Mouse (Mus musculus) heart, embryonic 12.5 days (tissue): ENCODE results near the gene Sfswap. TPM values are rescaled to one million over a fixed set of nuclear protein-coding genes. Genes with fewer than 3 reads are reported as not detected.

Experiments used
- ATAC-seq: fragments of 200-750 bp; cut with Nextera tagmentation; 2 replicates; pipeline ENCODE4 v1.8.0; 2017; ENCODE audit warnings: moderate TSS enrichment, moderate library complexity; ENCODE audit not compliant: insufficient number of reproducible peaks, low FRiP score
- H3K27ac ChIP-seq: fragments of 300-500 bp; sonication (generic); 2 replicates; pipeline ENCODE4 v1.5.1; 2016; ENCODE audit warnings: mild to moderate bottlenecking, moderate library complexity; ENCODE audit not compliant: poor library complexity, severe bottlenecking
- H3K27me3 ChIP-seq: fragments of 300-500 bp; sonication (generic); replicated peaks from 2 replicates; pipeline ENCODE4 v1.6.1; 2016; ENCODE audit warnings: mild to moderate bottlenecking, moderate library complexity
- H3K36me3 ChIP-seq: fragments of 300-500 bp; sonication (generic); 2 replicates; pipeline ENCODE4 v1.6.1; 2016; ENCODE audit warnings: mild to moderate bottlenecking, moderate library complexity
- H3K4me1 ChIP-seq: fragments of 300-500 bp; sonication (generic); replicated peaks from 2 replicates; pipeline ENCODE4 v1.6.1; 2016; ENCODE audit warnings: mild to moderate bottlenecking
- H3K4me2 ChIP-seq: fragments of 300-500 bp; sonication (generic); 2 replicates; pipeline ENCODE4 v1.6.1; 2016; ENCODE audit warnings: mild to moderate bottlenecking, moderate library complexity
- H3K4me3 ChIP-seq: fragments of 300-500 bp; sonication (generic); 2 replicates; pipeline ENCODE4 v1.5.1; 2016; ENCODE audit warnings: mild to moderate bottlenecking
- H3K9ac ChIP-seq: fragments of 300-500 bp; sonication (generic); 2 replicates; pipeline ENCODE4 v1.6.1; 2016; ENCODE audit warnings: mild to moderate bottlenecking, moderate library complexity
- H3K9me3 ChIP-seq: fragments of 300-500 bp; sonication (generic); replicated peaks from 2 replicates; pipeline ENCODE4 v1.6.1; 2016; ENCODE audit warnings: mild to moderate bottlenecking, moderate library complexity
- whole genome bisulfite sequencing: fragments of 180-500 bp; shearing (Covaris S2); methylation state at CpG from one replicate; pipeline ENCODE4 v1.1.7; 2016; 5-methylcytosine and 5-hydroxymethylcytosine counted together
- polyA plus RNA-seq: library from polyadenylated mRNA; unstranded; fragments of >200 nt; fragmentation: Nextera tagmentation; extraction: Ambion mirVana; gene quantifications from 2 replicates; pipeline ENCODE4 v1.2.1, GENCODE M21; 2016

Sfswap gene
- polyA plus RNA-seq, 1 experiment from 2014 or later: 29.3 TPM

GRCm38 (mm10) chr5:129558591-129558990, 57.6 kb downstream of the Sfswap start:
- 82% methylated on average over 5 of the region's 5 CpGs for WGBS
- Histone ChIP-seq H3K27ac (no peak overlapping the region), H3K4me2 (no peak overlapping the region), H3K9ac (no peak overlapping the region), H3K4me3 (no peak overlapping the region), H3K27me3 (no peaks in the 10 kb centered on the region), H3K4me1 (no peaks in the 10 kb centered on the region), H3K9me3 (no peaks in the 10 kb centered on the region), H3K36me3 (peaks cover 86% of the 10 kb centered on the region)
- ATAC-seq: no peak

- Histone ChIP-seq H3K27me3 (no peaks in the 10 kb centered on the region), H3K4me3 (no peak overlapping the region), H3K4me2 (no peak overlapping the region), H3K36me3 (peaks cover 86% of the 10 kb centered on the region), H3K27ac (no peak overlapping the region), H3K4me1 (no peaks in the 10 kb centered on the region), H3K9me3 (no peaks in the 10 kb centered on the region), H3K9ac (no peak overlapping the region)
- ATAC-seq: no peak
- 77% methylated on average over 11 of the region's 11 CpGs for WGBS
Measured at GRCm38 (mm10) chr5:129559283-129559682, 58.3 kb downstream of the Sfswap start.

- Histone ChIP-seq H3K27me3 (no peaks in the 10 kb centered on the region), H3K36me3 (peaks cover 86% of the 10 kb centered on the region), H3K9ac (no peak overlapping the region), H3K4me1 (no peaks in the 10 kb centered on the region), H3K27ac (no peak overlapping the region), H3K4me3 (no peak overlapping the region), H3K9me3 (no peaks in the 10 kb centered on the region), H3K4me2 (no peak overlapping the region)
- 89% methylated on average over 8 of the region's 8 CpGs for WGBS
- ATAC-seq: no peak
Measured at GRCm38 (mm10) chr5:129562342-129562741, 61.3 kb downstream of the Sfswap start.

GRCm38 (mm10) chr5:129568596-129568995, 67.6 kb downstream of the Sfswap start:
- H3K9ac ChIP-seq: no peak overlapping the region
- ATAC-seq: no peak
- H3K9me3 ChIP-seq: no peaks in the 10 kb centered on the region
- 88% methylated on average over 4 of the region's 4 CpGs for WGBS
- H3K36me3 ChIP-seq: peaks cover 93% of the 10 kb centered on the region
- H3K27ac ChIP-seq: no peak overlapping the region
- no peak overlapping the region for H3K4me3 ChIP-seq
- H3K4me2 ChIP-seq: no peak overlapping the region
- no peaks in the 10 kb centered on the region for H3K27me3 ChIP-seq
- no peaks in the 10 kb centered on the region for H3K4me1 ChIP-seq

- 60% methylated on average over 12 of the region's 12 CpGs for WGBS
- Histone ChIP-seq H3K4me3 (no peak overlapping the region), H3K4me1 (no peaks in the 10 kb centered on the region), H3K27ac (no peak overlapping the region), H3K9ac (no peak overlapping the region), H3K9me3 (no peaks in the 10 kb centered on the region), H3K27me3 (peaks cover 29% of the 10 kb centered on the region), H3K36me3 (peaks cover under 1% of the 10 kb centered on the region; the same call in 1 of the 2 replicates), H3K4me2 (no peak overlapping the region)
- ATAC-seq: no peak
Measured at GRCm38 (mm10) chr5:129578201-129578600, 77.2 kb downstream of the Sfswap start.

- Histone ChIP-seq H3K9me3 (no peaks in the 10 kb centered on the region), H3K36me3 (no peaks in the 10 kb centered on the region), H3K27ac (no peak overlapping the region), H3K4me2 (no peak overlapping the region), H3K27me3 (peaks cover 43% of the 10 kb centered on the region), H3K9ac (no peak overlapping the region), H3K4me3 (no peak overlapping the region), H3K4me1 (peaks cover 9% of the 10 kb centered on the region)
- WGBS: 5% methylated on average over 6 of the region's 6 CpGs
- no peak for ATAC-seq
Measured at GRCm38 (mm10) chr5:129580046-129580445, 79.0 kb downstream of the Sfswap start.

GRCm38 (mm10) chr5:129580572-129580971, 79.6 kb downstream of the Sfswap start:
- Histone ChIP-seq H3K4me1 (peaks cover 14% of the 10 kb centered on the region), H3K27ac (no peak overlapping the region), H3K9ac (no peak overlapping the region), H3K4me3 (no peak overlapping the region), H3K27me3 (peaks cover 48% of the 10 kb centered on the region), H3K9me3 (no peaks in the 10 kb centered on the region), H3K4me2 (no peak overlapping the region), H3K36me3 (no peaks in the 10 kb centered on the region)
- WGBS: 58% methylated on average over 9 of the region's 9 CpGs
- no peak for ATAC-seq

- ATAC-seq: no peak
- no peaks in the 10 kb centered on the region for H3K36me3 ChIP-seq
- peaks cover 18% of the 10 kb centered on the region for H3K4me1 ChIP-seq
- no peak overlapping the region for H3K9ac ChIP-seq
- H3K4me2 ChIP-seq: no peak overlapping the region
- H3K27me3 ChIP-seq: peaks cover 52% of the 10 kb centered on the region
- H3K9me3 ChIP-seq: no peaks in the 10 kb centered on the region
- H3K4me3 ChIP-seq: no peak overlapping the region
- WGBS: 53% methylated on average over 7 of the region's 7 CpGs
- no peak overlapping the region for H3K27ac ChIP-seq
Measured at GRCm38 (mm10) chr5:129581015-129581414, 80.0 kb downstream of the Sfswap start.

GRCm38 (mm10) chr5:129583331-129583730, 82.3 kb downstream of the Sfswap start:
- Histone ChIP-seq H3K9ac (peak overlapping the region; percentile 79), H3K27me3 (peaks cover 72% of the 10 kb centered on the region), H3K36me3 (no peaks in the 10 kb centered on the region), H3K27ac (no peak overlapping the region), H3K9me3 (no peaks in the 10 kb centered on the region), H3K4me1 (peaks cover 23% of the 10 kb centered on the region), H3K4me2 (peak overlapping the region; percentile 100), H3K4me3 (peak overlapping the region; percentile 75)
- ATAC-seq: no peak
- 5% methylated on average over 12 of the region's 12 CpGs for WGBS

GRCm38 (mm10) chr5:129583761-129584582, 83.0 kb downstream of the Sfswap start, which contains the start of gene Mmp17:
TSS of gene Mmp17 (plus strand) at chr5:129584169.
- H3K36me3 ChIP-seq: no peaks in the 10 kb centered on the region
- under 1% methylated on average over 77 of the region's 80 CpGs for WGBS
- H3K4me1 ChIP-seq: peaks cover 23% of the 10 kb centered on the region
- peak within 1 kb of the TSS; percentile 75 for H3K4me3 ChIP-seq
- peaks cover 78% of the 10 kb centered on the region for H3K27me3 ChIP-seq
- H3K27ac ChIP-seq: no peak within 1 kb of the TSS
- H3K9me3 ChIP-seq: no peaks in the 10 kb centered on the region
- H3K4me2 ChIP-seq: peak within 1 kb of the TSS; percentile 100
- H3K9ac ChIP-seq: peak within 1 kb of the TSS; percentile 79
- ATAC-seq: peak; percentile 87

- peaks cover 87% of the 10 kb centered on the region for H3K27me3 ChIP-seq
- H3K4me3 ChIP-seq: peak overlapping the region; percentile 75
- no peaks in the 10 kb centered on the region for H3K36me3 ChIP-seq
- peak overlapping the region; percentile 100 for H3K4me2 ChIP-seq
- no peaks in the 10 kb centered on the region for H3K9me3 ChIP-seq
- peaks cover 23% of the 10 kb centered on the region for H3K4me1 ChIP-seq
- ATAC-seq: no peak
- peak overlapping the region; percentile 79 for H3K9ac ChIP-seq
- H3K27ac ChIP-seq: no peak overlapping the region
- WGBS: under 1% methylated on average over 76 of the region's 76 CpGs
Measured at GRCm38 (mm10) chr5:129584583-129585541, 83.8 kb downstream of the Sfswap start.
